Mouse (Mus musculus) urinary bladder, adult 18-20 months (tissue): ENCODE measurements around the gene Tpgs1.

ENCODE experiments used
- DNase-seq, 2 experiments: peaks; one replicate each; pipeline ENCODE4 v3.0.0; 2022; ENCODE audit warnings: low spot score in 2 of 2, mixed read lengths in 2 of 2

Gene Tpgs1

DNA sequence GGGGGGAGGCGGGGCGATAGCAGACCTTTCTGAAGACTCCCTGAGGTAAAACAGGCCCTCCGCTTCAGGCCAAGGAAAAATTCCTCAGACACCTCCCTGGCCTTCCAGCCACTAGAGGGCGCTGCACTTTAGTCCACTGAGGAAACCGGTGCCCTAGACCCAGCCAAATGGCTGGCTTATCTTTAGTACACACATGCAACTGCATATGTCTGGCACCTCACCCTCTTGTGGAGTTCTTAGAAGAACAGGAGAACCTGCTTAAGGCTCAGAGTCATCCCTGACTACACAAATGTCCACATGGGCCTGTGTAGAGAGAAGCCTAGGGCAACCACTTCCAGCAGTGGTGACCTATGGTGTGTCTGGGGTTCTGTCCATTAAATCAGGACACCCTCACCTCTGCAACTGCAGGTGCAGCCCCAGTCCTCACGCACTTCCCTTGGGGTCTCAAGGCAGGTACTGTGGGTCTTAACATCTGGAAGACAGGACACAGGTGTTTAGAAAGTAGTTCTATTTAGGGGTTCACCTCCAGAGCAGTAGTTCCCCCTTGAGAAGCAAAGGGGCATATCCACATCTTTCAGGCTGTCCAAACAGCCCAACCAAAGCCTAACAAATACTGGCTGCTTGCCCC, 43.4 kb downstream of the Tpgs1 start:
- DNase-seq = peak in 1 of 2 experiments; percentile 60

DNA sequence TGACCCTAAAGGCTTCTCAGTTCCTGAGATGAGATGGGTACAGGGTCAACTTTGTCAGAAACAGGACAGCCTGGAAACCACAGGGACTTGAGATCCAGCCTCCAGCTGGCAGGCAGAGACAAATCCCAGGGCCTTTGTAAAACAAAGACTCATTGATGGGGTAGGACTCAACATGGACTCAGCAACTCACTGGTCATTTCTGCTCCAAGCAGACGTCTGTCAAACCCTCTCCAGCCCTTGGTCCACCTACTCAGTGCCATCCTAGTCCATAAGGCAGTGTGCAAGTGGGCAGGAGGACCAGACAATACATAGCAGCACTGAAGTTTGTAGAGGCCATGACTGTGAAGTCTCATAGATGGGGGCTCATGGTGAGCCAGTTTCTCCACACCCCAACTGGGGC, 44.0 kb downstream of the Tpgs1 start:
- no peak for DNase-seq

DNA sequence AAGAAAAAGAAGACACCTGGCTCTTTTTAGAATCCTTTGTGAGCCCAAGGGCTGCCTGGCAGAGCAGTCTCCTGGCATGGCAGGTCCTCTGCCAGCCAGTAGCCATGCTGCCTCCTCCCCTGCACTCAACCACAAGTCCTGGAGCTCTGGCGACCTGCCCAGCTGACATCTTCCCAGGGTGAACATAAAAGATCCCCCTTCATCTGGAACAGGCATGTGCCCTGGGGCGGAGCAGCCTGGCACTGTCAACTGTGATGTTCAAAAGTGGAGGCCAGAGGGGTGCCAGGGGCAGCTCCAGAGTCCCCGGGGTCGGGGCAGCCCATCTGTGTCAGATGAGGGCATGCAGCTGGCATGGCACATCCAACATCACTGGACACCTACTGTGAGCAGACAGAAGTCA, 45.8 kb downstream of the Tpgs1 start:
- DNase-seq = no peak

DNA sequence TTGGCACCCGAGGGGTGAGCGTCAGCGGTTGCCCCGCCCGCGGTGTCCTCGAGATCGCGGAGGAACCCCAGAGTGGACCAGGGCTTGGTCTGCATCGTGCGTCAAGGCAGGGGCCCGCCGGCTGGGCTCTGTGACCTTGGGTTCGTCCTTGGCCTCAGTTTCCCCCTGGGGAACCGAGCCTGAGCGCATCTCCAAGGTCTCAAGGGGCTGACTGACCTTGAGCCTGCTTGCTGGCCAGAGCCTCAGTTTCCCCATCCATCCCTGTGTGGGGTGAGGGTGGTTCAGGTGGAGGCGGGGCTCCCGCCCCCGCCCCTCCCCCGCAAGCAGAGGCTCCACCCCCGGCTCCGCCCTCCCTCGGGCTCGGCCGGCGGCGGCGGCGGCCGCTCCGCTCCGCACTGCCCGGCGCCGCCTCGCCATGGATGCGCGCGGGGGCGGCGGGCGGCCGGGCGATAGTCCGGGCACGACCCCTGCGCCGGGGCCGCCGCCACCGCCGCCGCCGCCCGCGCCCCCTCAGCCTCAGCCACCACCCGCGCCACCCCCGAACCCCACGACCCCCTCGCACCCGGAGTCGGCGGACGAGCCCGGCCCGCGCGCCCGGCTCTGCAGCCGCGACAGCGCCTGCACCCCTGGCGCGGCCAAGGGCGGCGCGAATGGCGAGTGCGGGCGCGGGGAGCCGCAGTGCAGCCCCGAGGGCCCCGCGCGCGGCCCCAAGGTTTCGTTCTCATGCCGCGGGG, 47.3 kb downstream of the Tpgs1 start, which contains the start of gene Hcn2:
TSS of gene Hcn2 (plus strand) at position 381 of the 734 bp plus-strand sequence.
- DNase-seq = no peak

DNA sequence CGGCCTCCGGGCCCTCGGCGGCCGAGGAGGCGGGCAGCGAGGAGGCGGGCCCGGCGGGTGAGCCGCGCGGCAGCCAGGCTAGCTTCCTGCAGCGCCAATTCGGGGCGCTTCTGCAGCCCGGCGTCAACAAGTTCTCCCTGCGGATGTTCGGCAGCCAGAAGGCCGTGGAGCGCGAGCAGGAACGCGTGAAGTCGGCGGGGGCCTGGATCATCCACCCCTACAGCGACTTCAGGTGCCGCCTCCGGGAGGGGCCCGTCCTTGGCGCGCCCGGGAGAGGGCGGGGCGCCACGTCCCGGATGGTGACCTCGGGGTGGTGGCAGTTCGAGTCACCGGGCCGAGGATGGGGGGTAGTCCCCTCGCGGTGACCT, 47.8 kb downstream of the Tpgs1 start:
- DNase-seq = no peak

DNA sequence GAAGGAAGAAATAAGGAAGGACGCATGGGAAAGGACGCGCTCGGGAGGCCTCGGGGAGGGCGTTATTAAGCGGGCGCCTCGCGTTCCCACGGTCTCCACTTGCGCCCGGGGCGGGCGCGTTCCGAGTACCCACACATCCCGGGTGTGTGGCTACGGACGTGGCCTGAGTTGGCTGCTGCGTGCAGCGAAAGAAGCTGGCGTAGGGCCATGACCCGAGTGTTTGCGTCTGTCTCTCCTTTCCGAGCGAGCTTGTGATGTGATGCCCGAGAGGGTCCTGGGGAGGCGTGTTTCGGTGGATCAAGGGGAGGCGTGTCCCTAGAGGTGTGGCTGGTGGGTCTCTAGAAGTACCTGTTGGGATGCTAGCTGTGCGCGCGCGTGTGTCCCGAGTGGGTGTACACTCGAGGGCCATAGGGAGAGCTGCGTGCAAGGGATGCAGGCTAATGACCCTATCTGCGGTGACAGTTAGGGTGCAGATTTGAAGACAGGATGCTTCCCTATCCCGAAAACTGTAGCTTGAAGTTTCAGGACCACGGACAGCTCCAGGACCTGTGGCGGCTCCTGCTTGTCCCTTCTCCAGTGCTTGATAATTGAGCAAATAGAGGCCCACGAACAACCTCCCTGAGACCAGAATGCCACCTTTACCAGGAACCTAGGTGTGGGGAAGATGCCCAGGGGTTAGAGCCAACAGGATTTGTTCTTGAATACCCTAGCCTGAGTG, 48.6 kb downstream of the Tpgs1 start:
- DNase-seq = peak; percentile 50 to 66

DNA sequence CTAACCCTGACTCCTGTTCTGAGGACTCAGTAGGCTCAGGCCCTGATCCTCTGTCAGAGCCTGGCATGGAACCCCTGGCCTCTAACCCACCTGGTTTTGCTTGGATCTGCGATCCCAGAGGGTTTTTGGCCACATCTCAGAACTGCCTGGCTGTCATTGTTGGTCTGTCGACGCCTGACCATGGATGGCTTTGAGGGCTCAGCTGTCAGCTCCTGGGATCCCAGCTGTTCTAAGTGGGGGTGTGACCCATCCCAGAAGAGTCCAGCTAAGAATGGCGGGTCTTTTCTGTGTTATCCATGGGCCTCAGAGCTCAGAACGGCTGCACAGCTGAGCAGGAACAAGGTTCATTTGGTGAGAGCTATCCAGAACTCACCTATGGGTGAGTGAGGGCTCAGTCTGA, 51.9 kb downstream of the Tpgs1 start:
- no peak for DNase-seq

DNA sequence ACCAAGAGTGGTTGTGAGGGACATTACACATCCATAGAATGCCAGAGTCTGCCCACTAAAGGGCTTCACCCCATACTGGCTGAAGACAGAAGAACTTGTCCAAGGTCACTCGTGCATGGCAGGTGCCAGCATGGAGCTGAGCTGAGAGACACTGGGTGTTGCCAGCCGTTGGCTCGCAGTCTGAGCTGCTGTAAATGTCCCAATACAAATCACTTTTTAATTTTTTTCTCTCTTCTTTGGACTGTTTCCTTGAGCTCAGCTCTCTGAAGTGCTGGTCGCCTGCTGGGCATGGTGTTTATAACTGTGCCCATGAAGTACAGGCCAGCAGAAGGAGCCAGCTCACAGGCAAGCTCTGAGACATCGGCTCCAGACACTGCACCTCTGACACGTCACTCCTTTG, 53.9 kb downstream of the Tpgs1 start:
- DNase-seq = no peak

DNA sequence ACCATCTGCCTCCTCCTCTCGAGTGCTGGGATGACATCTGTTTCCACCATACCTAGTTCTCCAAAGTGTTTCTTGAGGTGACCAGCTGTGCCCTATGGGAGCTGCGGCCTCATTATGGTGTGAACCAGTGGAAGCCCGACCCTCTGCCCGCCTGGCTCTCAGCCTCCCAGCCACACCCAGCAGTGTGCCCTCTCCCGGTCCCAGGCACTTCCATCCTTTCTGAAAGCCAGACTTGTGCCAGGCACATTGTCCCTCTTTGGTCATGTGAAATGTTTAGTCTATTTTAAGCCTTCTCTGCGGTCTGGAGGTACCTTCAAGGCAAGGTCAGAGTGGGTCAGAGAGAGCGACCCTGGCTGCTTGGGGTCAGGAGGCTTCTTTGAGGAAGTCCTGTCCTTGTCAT, 54.5 kb downstream of the Tpgs1 start:
- no peak for DNase-seq
